Comparison of ENCODE assay signal across 7 mouse cellular contexts in the genomic region with DNA sequence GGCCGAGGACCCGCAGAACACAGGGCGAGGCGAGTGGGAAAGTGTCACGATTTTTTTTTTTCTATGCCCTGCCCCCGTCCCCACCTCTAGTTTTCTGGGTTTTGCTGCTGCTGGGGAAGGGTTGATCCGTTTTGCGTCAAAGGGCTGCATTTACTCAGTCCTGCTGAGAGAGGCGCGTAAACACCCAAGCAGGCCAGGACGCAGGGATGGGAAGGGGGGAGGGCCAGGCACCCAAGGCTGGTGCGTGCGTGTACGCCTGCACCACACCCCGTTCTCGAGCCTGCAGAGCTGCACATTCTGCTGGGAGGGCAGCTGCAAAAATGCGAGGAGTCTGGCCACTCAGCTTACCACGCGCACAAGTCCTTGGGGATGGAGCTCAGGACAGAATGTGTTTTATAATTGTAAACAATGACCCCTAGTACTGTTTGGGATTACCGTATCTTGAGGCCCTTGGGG. TPM values are rescaled to one million over a fixed set of nuclear protein-coding genes. Genes with fewer than 3 reads are reported as not detected.
DNase-seq lines count a peak whose midpoint lies in the region; ATAC-seq lines count a peak whose summit lies in the region.

No protein-coding gene starts in this region.

- peak; percentile 32; the same call in 1 of the 2 replicates for ATAC-seq in embryonic facial prominence, embryonic 15.5 days (ENCODE audit: insufficient number of reproducible peaks, low FRiP score, low TSS enrichment, low read depth)
- ATAC-seq in heart, embryonic 11.5 days (replicated peaks; ENCODE audit: insufficient number of reproducible peaks, low FRiP score, low TSS enrichment): no peak
- ATAC-seq in kidney, embryonic 15.5 days (replicated peaks; ENCODE audit: low FRiP score): no peak
- ATAC-seq in limb, embryonic 15.5 days (ENCODE audit: insufficient number of reproducible peaks, low FRiP score, low TSS enrichment, low read depth): 0 out of 2 replicates have a peak, but pooled peaks have one; percentile 27
- peak; percentile 38; the same call in 1 of the 2 replicates for ATAC-seq in stomach, embryonic 14.5 days (ENCODE audit: insufficient number of reproducible peaks, insufficient read depth, low FRiP score, low read depth)

- H3K27me3 ChIP-seq in embryonic facial prominence, embryonic 15.5 days: no peaks in the 10 kb centered on the region
- H3K27me3 ChIP-seq in heart, embryonic 11.5 days (ENCODE audit: control insufficient read depth, insufficient read depth, low read length): peaks cover 6% of the 10 kb centered on the region; the same call in 1 of the 2 replicates
- peaks cover 13% of the 10 kb centered on the region; the same call in 1 of the 2 replicates for H3K27me3 ChIP-seq in kidney, embryonic 15.5 days
- peaks cover 4% of the 10 kb centered on the region for H3K27me3 ChIP-seq in limb, embryonic 15.5 days
- no peaks in the 10 kb centered on the region for H3K27me3 ChIP-seq in stomach, embryonic 14.5 days (ENCODE audit: control insufficient read depth, insufficient read depth, low read length)

- 0% methylated on average over 20 of the region's 20 CpGs for WGBS in embryonic facial prominence, embryonic 15.5 days
- WGBS in heart, embryonic 11.5 days (ENCODE audit: insufficient replicate concordance): 1% methylated on average over 20 of the region's 20 CpGs
- WGBS in kidney, embryonic 15.5 days: under 1% methylated on average over 20 of the region's 20 CpGs
- WGBS in limb, embryonic 15.5 days: under 1% methylated on average over 20 of the region's 20 CpGs
- under 1% methylated on average over 20 of the region's 20 CpGs for WGBS in stomach, embryonic 14.5 days

- DNase-seq in adrenal gland, postnatal 25 days: peak; percentile 83
- DNase-seq in monocyte, adult 2 months (ENCODE audit: low read depth in 1 of 2, low spot score in 2 of 2): peak; percentile 48 to 52

- H3K4me2 ChIP-seq in embryonic facial prominence, embryonic 15.5 days (replicated peaks): peak overlapping the region; percentile 74
- peak overlapping the region; percentile 91 for H3K4me2 ChIP-seq in heart, embryonic 11.5 days
- H3K4me2 ChIP-seq in kidney, embryonic 15.5 days: peak overlapping the region; percentile 91
- H3K4me2 ChIP-seq in limb, embryonic 15.5 days: peak overlapping the region; percentile 82
- peak overlapping the region; percentile 72 for H3K4me2 ChIP-seq in stomach, embryonic 14.5 days (replicated peaks; ENCODE audit: low read depth, low read length)

- H3K9ac ChIP-seq in embryonic facial prominence, embryonic 15.5 days: peak overlapping the region; percentile 49
- peak overlapping the region; percentile 81 for H3K9ac ChIP-seq in heart, embryonic 11.5 days (ENCODE audit: low read depth, low read length)
- H3K9ac ChIP-seq in kidney, embryonic 15.5 days: peak overlapping the region; percentile 41
- H3K9ac ChIP-seq in limb, embryonic 15.5 days: peak overlapping the region; percentile 24; the same call in 1 of the 2 replicates
- peak overlapping the region; percentile 69 for H3K9ac ChIP-seq in stomach, embryonic 14.5 days (replicated peaks; ENCODE audit: low read depth, low read length)

- H3K4me3 ChIP-seq in embryonic facial prominence, embryonic 15.5 days (replicated peaks): peak overlapping the region; percentile 74
- H3K4me3 ChIP-seq in heart, embryonic 11.5 days (ENCODE audit: low read depth, low read length): peak overlapping the region; percentile 84
- peak overlapping the region; percentile 70 for H3K4me3 ChIP-seq in kidney, embryonic 15.5 days (replicated peaks)
- peak overlapping the region; percentile 75 for H3K4me3 ChIP-seq in limb, embryonic 15.5 days
- H3K4me3 ChIP-seq in stomach, embryonic 14.5 days (ENCODE audit: low read depth, low read length): peak overlapping the region; percentile 84

- H3K4me1 ChIP-seq in embryonic facial prominence, embryonic 15.5 days: peaks cover 27% of the 10 kb centered on the region
- H3K4me1 ChIP-seq in heart, embryonic 11.5 days (ENCODE audit: control insufficient read depth, insufficient read depth, low read length): peaks cover 12% of the 10 kb centered on the region
- peaks cover 46% of the 10 kb centered on the region for H3K4me1 ChIP-seq in kidney, embryonic 15.5 days
- peaks cover 27% of the 10 kb centered on the region for H3K4me1 ChIP-seq in limb, embryonic 15.5 days
- H3K4me1 ChIP-seq in stomach, embryonic 14.5 days (ENCODE audit: control insufficient read depth, insufficient read depth, low read length): peaks cover 12% of the 10 kb centered on the region; the same call in 1 of the 2 replicates

- H3K27ac ChIP-seq in embryonic facial prominence, embryonic 15.5 days (replicated peaks): peak overlapping the region; percentile 100
- peak overlapping the region; percentile 86 for H3K27ac ChIP-seq in heart, embryonic 11.5 days (ENCODE audit: low read depth, low read length)
- H3K27ac ChIP-seq in kidney, embryonic 15.5 days: peak overlapping the region; percentile 97
- H3K27ac ChIP-seq in limb, embryonic 15.5 days: peak overlapping the region; percentile 99
- peak overlapping the region; percentile 100 for H3K27ac ChIP-seq in stomach, embryonic 14.5 days (ENCODE audit: low read length)

- no peaks in the 10 kb centered on the region for H3K36me3 ChIP-seq in embryonic facial prominence, embryonic 15.5 days
- no peaks in the 10 kb centered on the region for H3K36me3 ChIP-seq in heart, embryonic 11.5 days (ENCODE audit: control insufficient read depth, insufficient read depth, low read length)
- H3K36me3 ChIP-seq in kidney, embryonic 15.5 days: no peaks in the 10 kb centered on the region
- H3K36me3 ChIP-seq in limb, embryonic 15.5 days: no peaks in the 10 kb centered on the region
- H3K36me3 ChIP-seq in stomach, embryonic 14.5 days (ENCODE audit: control insufficient read depth, insufficient read depth, low read length): no peaks in the 10 kb centered on the region

- H3K9me3 ChIP-seq in embryonic facial prominence, embryonic 15.5 days (replicated peaks): no peaks in the 10 kb centered on the region
- no peaks in the 10 kb centered on the region for H3K9me3 ChIP-seq in heart, embryonic 11.5 days (replicated peaks; ENCODE audit: control insufficient read depth, low read length)
- no peaks in the 10 kb centered on the region for H3K9me3 ChIP-seq in kidney, embryonic 15.5 days (replicated peaks)
- H3K9me3 ChIP-seq in limb, embryonic 15.5 days: no peaks in the 10 kb centered on the region
- no peaks in the 10 kb centered on the region for H3K9me3 ChIP-seq in stomach, embryonic 14.5 days (ENCODE audit: control insufficient read depth, low read depth, low read length)

RNA-seq across cellular contexts. Expression of a gene that starts 2.0 kb away (rescaled TPM):
- 470 and 512 TPM in 2 replicates for total RNA-seq in adrenal gland, postnatal 25 days (2021)
- 12.5 and 14.0 TPM in 2 replicates for polyA plus RNA-seq in embryonic facial prominence, embryonic 15.5 days (2015; fragmentation: Nextera tagmentation; extraction: Ambion mirVana)
- polyA plus RNA-seq in heart, embryonic 11.5 days (2014; fragmentation: Nextera tagmentation; extraction: Ambion mirVana): 3.0 and 3.4 TPM in 2 replicates
- polyA plus RNA-seq in kidney, embryonic 15.5 days (2015; fragmentation: Nextera tagmentation; extraction: Ambion mirVana): 5.4 and 6.2 TPM in 2 replicates
- 9.9 and 10.6 TPM in 2 replicates for polyA plus RNA-seq in limb, embryonic 15.5 days (2015; fragmentation: Nextera tagmentation; extraction: Ambion mirVana)
- polyA plus RNA-seq in stomach, embryonic 14.5 days (2014; fragmentation: Nextera tagmentation; extraction: Ambion mirVana): 15.8 and 16.5 TPM in 2 replicates

Comparison
In these comparisons a context has a peak if more than half of its experiments do, and no peak if none do; other contexts are left out.
1. ATAC-seq: peak in embryonic facial prominence, embryonic 15.5 days (single experiment), limb, embryonic 15.5 days (single experiment) and stomach, embryonic 14.5 days (single experiment); none in heart, embryonic 11.5 days (single experiment) and kidney, embryonic 15.5 days (single experiment).
2. H3K9ac ChIP-seq: peak in every context shown above with its lines; median percentile 81 in heart, embryonic 11.5 days; 69 in stomach, embryonic 14.5 days; 49 in embryonic facial prominence, embryonic 15.5 days; 41 in kidney, embryonic 15.5 days; 24 in limb, embryonic 15.5 days.
3. Peak in every context shown above with its lines, with median percentiles within 50 percentile points of each other: H3K27ac ChIP-seq, H3K4me2 ChIP-seq and H3K4me3 ChIP-seq.